Mouse (Mus musculus) heart, adult 9 months (tissue): ENCODE measurements around the gene Gpr39.

Experiments used
- DNase-seq, 2 experiments: peaks; one replicate each; pipeline ENCODE4 v3.0.0; 2022; ENCODE audit warnings: low spot score in 2 of 2

Gene Gpr39

GRCm38 (mm10) chr1:125694338-125694737 is 17.5 kb downstream of the Gpr39 start:
- DNase-seq, result no peak

GRCm38 (mm10) chr1:125701101-125701590 is 24.4 kb downstream of the Gpr39 start:
- DNase-seq, result no peak

- DNase-seq, result peak in 1 of 2 experiments; percentile 6
Observed at GRCm38 (mm10) chr1:125701773-125702172, 25.0 kb downstream of the Gpr39 start.

GRCm38 (mm10) chr1:125702326-125702725 is 25.5 kb downstream of the Gpr39 start:
- peak; percentile 3 to 43 for DNase-seq

- no peak for DNase-seq
Observed at GRCm38 (mm10) chr1:125705412-125705811, 28.6 kb downstream of the Gpr39 start.

- DNase-seq, result no peak
Observed at GRCm38 (mm10) chr1:125715286-125715685, 38.5 kb downstream of the Gpr39 start.

GRCm38 (mm10) chr1:125716241-125716640 is 39.4 kb downstream of the Gpr39 start:
- DNase-seq, result no peak

GRCm38 (mm10) chr1:125717906-125718305 is 41.1 kb downstream of the Gpr39 start:
- DNase-seq, result no peak

GRCm38 (mm10) chr1:125719127-125719526 is 42.3 kb downstream of the Gpr39 start:
- no peak for DNase-seq

GRCm38 (mm10) chr1:125721104-125721758 is 44.4 kb downstream of the Gpr39 start:
- DNase-seq, result no peak

- no peak for DNase-seq
Observed at GRCm38 (mm10) chr1:125724304-125724703, 47.5 kb downstream of the Gpr39 start.

GRCm38 (mm10) chr1:125729025-125729565 is 52.3 kb downstream of the Gpr39 start:
- no peak for DNase-seq

GRCm38 (mm10) chr1:125729731-125730536 is 53.1 kb downstream of the Gpr39 start:
- no peak for DNase-seq

- no peak for DNase-seq
Observed at GRCm38 (mm10) chr1:125730537-125730880, 53.7 kb downstream of the Gpr39 start.

- no peak for DNase-seq
Observed at GRCm38 (mm10) chr1:125731854-125732253, 55.1 kb downstream of the Gpr39 start.

GRCm38 (mm10) chr1:125744766-125745165 is 68.0 kb downstream of the Gpr39 start:
- no peak for DNase-seq

GRCm38 (mm10) chr1:125755335-125755996 is 78.7 kb downstream of the Gpr39 start:
- no peak for DNase-seq

- DNase-seq, result peak; percentile 12 to 42
Observed at GRCm38 (mm10) chr1:125759972-125760695, 83.3 kb downstream of the Gpr39 start.

GRCm38 (mm10) chr1:125760696-125761025 is 83.9 kb downstream of the Gpr39 start:
- peak; percentile 2 to 4 for DNase-seq

GRCm38 (mm10) chr1:125762076-125762475 is 85.3 kb downstream of the Gpr39 start:
- no peak for DNase-seq

GRCm38 (mm10) chr1:125789804-125790203 is 113.0 kb downstream of the Gpr39 start:
- DNase-seq, result peak in 1 of 2 experiments; percentile 22

- no peak for DNase-seq
Observed at GRCm38 (mm10) chr1:125800506-125800905, 123.7 kb downstream of the Gpr39 start.
